Mouse (Mus musculus) midbrain, postnatal 0 days (tissue): Measurements from ENCODE around the gene Flt1. TPM values are rescaled to one million over a fixed set of nuclear protein-coding genes. Genes with fewer than 3 reads are reported as not detected.
"Not testable (repeated sequence)": the region's sequence is repeated elsewhere in the genome, so short reads cannot be mapped to it uniquely, and the experiment has no call there.

ENCODE experiments used
- ATAC-seq: fragments of 200-750 bp; cut with Nextera tagmentation; 2 replicates; pipeline ENCODE4 v1.8.0; 2017; ENCODE audit warnings: moderate number of reproducible peaks, mild to moderate bottlenecking, moderate TSS enrichment, moderate library complexity; ENCODE audit not compliant: low FRiP score
- DNase-seq: peaks from one replicate; pipeline ENCODE4 v3.0.0-alpha.2; 2015; ENCODE audit warnings: low spot score
- H3K27ac ChIP-seq: fragments of 300-500 bp; sonication (generic); 2 replicates; pipeline ENCODE4 v1.5.1; 2014; ENCODE audit warnings: low read depth, mild to moderate bottlenecking, low read length, mixed read lengths
- H3K27me3 ChIP-seq: fragments of 300-500 bp; sonication (generic); 2 replicates; pipeline ENCODE4 v1.6.1; 2014; ENCODE audit warnings: low read length, control low read depth, mixed read lengths; ENCODE audit not compliant: insufficient read depth
- H3K36me3 ChIP-seq: fragments of 300-500 bp; sonication (generic); 2 replicates; pipeline ENCODE4 v1.6.1; 2014; ENCODE audit warnings: low read length, control low read depth, mixed read lengths; ENCODE audit not compliant: insufficient read depth
- H3K4me1 ChIP-seq: fragments of 300-500 bp; sonication (generic); 2 replicates; pipeline ENCODE4 v1.6.1; 2014; ENCODE audit warnings: mild to moderate bottlenecking, control low read depth, antibody characterized with exemption, low read length, mixed read lengths; ENCODE audit not compliant: insufficient read depth
- H3K4me2 ChIP-seq: fragments of 300-500 bp; sonication (generic); 2 replicates; pipeline ENCODE4 v1.6.1; 2014; ENCODE audit warnings: low read depth, mild to moderate bottlenecking, low read length, mixed read lengths; ENCODE audit not compliant: poor library complexity, severe bottlenecking
- H3K4me3 ChIP-seq: fragments of 300-500 bp; sonication (generic); 2 replicates; pipeline ENCODE4 v1.5.1; 2014; ENCODE audit warnings: low read depth, mild to moderate bottlenecking, low read length, moderate library complexity
- H3K9ac ChIP-seq: fragments of 300-500 bp; sonication (generic); replicated peaks from 2 replicates; pipeline ENCODE4 v1.6.1; 2014; ENCODE audit warnings: mild to moderate bottlenecking, low read length, moderate library complexity, mixed read lengths; ENCODE audit not compliant: poor library complexity, severe bottlenecking
- H3K9me3 ChIP-seq: fragments of 300-500 bp; sonication (generic); 2 replicates; pipeline ENCODE4 v1.6.1; 2016; ENCODE audit warnings: low read length, control low read depth
- CTCF ChIP-seq: IDR thresholded peaks from 2 replicates; pipeline ENCODE4 v1.5.1; 2016; ENCODE audit warnings: antibody characterized with exemption, mild to moderate bottlenecking
- WGBS: fragments of 180-500 bp; shearing (Covaris S2); extraction: QIAGEN DNeasy Blood & Tissue Kit; methylation state at CpG from one replicate; pipeline ENCODE4 v1.1.7; 2014; 5-methylcytosine and 5-hydroxymethylcytosine counted together
- polyA plus RNA-seq: library from polyadenylated mRNA; unstranded; fragments of >200 nt; fragmentation: Nextera tagmentation; extraction: Ambion mirVana; gene quantifications from 2 replicates; pipeline ENCODE4 v1.2.1, GENCODE M21; 2015
- total RNA-seq: library from RNA; depleted of rRNA; stranded (reverse); fragments of >200 nt; gene quantifications from 2 replicates; pipeline ENCODE4 v1.2.3, GENCODE M21; 2014

Flt1 gene
- total and polyA plus RNA-seq, 2 experiments from 2014 or later = 9.0 to 15.2 TPM

GRCm38 (mm10) chr5:147618243-147618642, 107.6 kb downstream of the Flt1 start:
- no peak for ATAC-seq

GRCm38 (mm10) chr5:147616450-147616849, 109.4 kb downstream of the Flt1 start:
- ATAC-seq = no peak
- H3K4me3 ChIP-seq = no peak overlapping the region
- WGBS = 64% methylated on average over 3 of the region's 3 CpGs
- no peak overlapping the region for H3K4me2 ChIP-seq
- H3K9me3 ChIP-seq = no peaks in the 10 kb centered on the region
- H3K4me1 ChIP-seq = no peaks in the 10 kb centered on the region
- no peaks in the 10 kb centered on the region; the same call in 1 of the 2 replicates for H3K27me3 ChIP-seq
- TF ChIP-seq CTCF = peak; percentile 24
- no peak overlapping the region for H3K27ac ChIP-seq
- no peak for DNase-seq
- H3K9ac ChIP-seq = no peak overlapping the region
- no peaks in the 10 kb centered on the region for H3K36me3 ChIP-seq

More at GRCm38 (mm10) chr5:147618243-147618642, 107.6 kb downstream of the Flt1 start:
- no peak overlapping the region for H3K9ac ChIP-seq
- no peaks in the 10 kb centered on the region for H3K4me1 ChIP-seq
- WGBS = 85% methylated on average over 10 of the region's 10 CpGs
- no peak overlapping the region for H3K4me2 ChIP-seq
- no peak for DNase-seq
- no peaks in the 10 kb centered on the region for H3K36me3 ChIP-seq
- H3K4me3 ChIP-seq = no peak overlapping the region
- no peak overlapping the region for H3K27ac ChIP-seq
- no peak for TF ChIP-seq CTCF
- H3K9me3 ChIP-seq = no peaks in the 10 kb centered on the region
- H3K27me3 ChIP-seq = no peaks in the 10 kb centered on the region; the same call in 1 of the 2 replicates

GRCm38 (mm10) chr5:147614659-147615058, 111.2 kb downstream of the Flt1 start:
- Histone ChIP-seq H3K4me2 (no peak overlapping the region), H3K27ac (no peak overlapping the region), H3K9me3 (no peaks in the 10 kb centered on the region), H3K36me3 (no peaks in the 10 kb centered on the region), H3K27me3 (no peaks in the 10 kb centered on the region; the same call in 1 of the 2 replicates), H3K9ac (no peak overlapping the region), H3K4me1 (no peaks in the 10 kb centered on the region), H3K4me3 (no peak overlapping the region)
- ATAC-seq (no peak), DNase-seq (no peak)
- WGBS = 86% methylated on average over 6 of the region's 6 CpGs
- TF ChIP-seq CTCF = no peak

GRCm38 (mm10) chr5:147611348-147611747, 114.5 kb downstream of the Flt1 start:
- H3K9me3 ChIP-seq, H3K9ac ChIP-seq, H3K27ac ChIP-seq, H3K27me3 ChIP-seq, H3K4me1 ChIP-seq, ATAC-seq, DNase-seq, H3K4me3 ChIP-seq, H3K36me3 ChIP-seq, H3K4me2 ChIP-seq: not testable (repeated sequence)
- WGBS = 88% methylated on average over 3 of the region's 3 CpGs

- 84% methylated on average over 13 of the region's 13 CpGs for WGBS
- H3K9me3 ChIP-seq = no peaks in the 10 kb centered on the region
- no peak overlapping the region for H3K27ac ChIP-seq
- no peak overlapping the region for H3K9ac ChIP-seq
- H3K4me2 ChIP-seq = no peak overlapping the region
- no peaks in the 10 kb centered on the region for H3K4me1 ChIP-seq
- H3K27me3 ChIP-seq = no peaks in the 10 kb centered on the region
- no peak for ATAC-seq
- TF ChIP-seq CTCF = no peak
- H3K36me3 ChIP-seq = no peaks in the 10 kb centered on the region
- DNase-seq = peak; percentile 18
- no peak overlapping the region for H3K4me3 ChIP-seq
These were observed 118.4 kb downstream of the Flt1 start for GRCm38 (mm10) chr5:147607256-147607975.

GRCm38 (mm10) chr5:147606751-147607150, 119.1 kb downstream of the Flt1 start:
- ATAC-seq = no peak
- no peaks in the 10 kb centered on the region for H3K4me1 ChIP-seq
- no peak for DNase-seq
- no peak overlapping the region for H3K4me3 ChIP-seq
- 92% methylated on average over 13 of the region's 13 CpGs for WGBS
- no peak overlapping the region for H3K4me2 ChIP-seq
- H3K27me3 ChIP-seq = no peaks in the 10 kb centered on the region
- H3K9me3 ChIP-seq = no peaks in the 10 kb centered on the region
- H3K36me3 ChIP-seq = no peaks in the 10 kb centered on the region
- H3K9ac ChIP-seq = no peak overlapping the region
- no peak for TF ChIP-seq CTCF
- H3K27ac ChIP-seq = no peak overlapping the region
